Mouse (Mus musculus) right cerebral cortex, postnatal 4 days (tissue): ENCODE data around the gene Plekhm2.

Source experiments
- DNase-seq: peaks from one replicate; pipeline ENCODE4 v3.0.0-alpha.2; 2022

Plekhm2 gene

DNA sequence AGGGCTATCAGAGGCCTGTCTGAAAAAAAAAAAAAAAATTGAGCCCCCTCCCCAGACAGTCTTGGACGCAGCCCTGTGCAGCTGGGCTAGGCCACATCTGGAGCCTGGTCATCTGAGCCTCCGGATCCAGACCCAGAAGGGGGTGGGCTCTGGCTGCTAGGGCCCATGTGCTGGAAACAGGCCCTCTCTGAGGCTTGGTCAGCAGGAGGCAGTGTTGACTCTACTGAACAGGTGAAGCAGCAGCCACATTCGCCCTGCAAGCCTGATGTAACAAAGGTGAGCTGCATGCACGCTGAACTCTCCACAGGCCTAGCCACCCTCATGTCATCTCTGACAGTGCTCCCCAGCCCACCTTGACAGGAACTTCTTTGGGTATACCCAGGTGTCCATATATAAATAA is 5.0 kb downstream of the Plekhm2 start:
- no peak for DNase-seq

DNA sequence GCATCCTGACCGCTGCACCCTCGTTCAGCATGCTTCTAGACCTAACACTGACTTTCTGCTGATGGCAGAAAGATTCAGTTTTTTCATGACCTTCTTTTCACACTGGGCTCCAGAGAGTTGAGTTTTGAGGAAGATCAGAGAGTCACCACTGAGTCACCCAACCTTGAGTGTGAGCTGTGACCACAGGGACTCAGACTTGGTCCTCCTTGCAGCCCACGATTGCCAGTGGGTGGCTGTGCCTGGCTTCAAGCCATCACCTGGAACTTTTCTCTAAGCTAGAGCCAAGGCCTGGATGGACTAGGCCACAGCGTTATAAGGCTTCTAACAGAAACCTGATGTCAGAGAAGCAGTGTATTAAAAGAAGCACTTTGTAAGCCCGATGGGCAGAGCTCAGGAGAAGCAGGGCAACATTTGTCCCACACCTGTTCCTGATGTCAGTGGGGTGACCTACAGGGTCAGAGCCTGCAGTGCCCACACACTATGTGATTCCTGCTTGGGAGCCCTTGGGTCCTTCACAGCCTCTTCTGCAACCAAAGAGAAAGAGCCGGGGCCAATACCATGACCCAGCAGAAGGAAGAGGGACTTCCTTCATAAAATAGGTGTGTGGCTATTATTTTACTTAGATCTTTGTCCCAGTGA is 5.7 kb downstream of the Plekhm2 start:
- DNase-seq = no peak

DNA sequence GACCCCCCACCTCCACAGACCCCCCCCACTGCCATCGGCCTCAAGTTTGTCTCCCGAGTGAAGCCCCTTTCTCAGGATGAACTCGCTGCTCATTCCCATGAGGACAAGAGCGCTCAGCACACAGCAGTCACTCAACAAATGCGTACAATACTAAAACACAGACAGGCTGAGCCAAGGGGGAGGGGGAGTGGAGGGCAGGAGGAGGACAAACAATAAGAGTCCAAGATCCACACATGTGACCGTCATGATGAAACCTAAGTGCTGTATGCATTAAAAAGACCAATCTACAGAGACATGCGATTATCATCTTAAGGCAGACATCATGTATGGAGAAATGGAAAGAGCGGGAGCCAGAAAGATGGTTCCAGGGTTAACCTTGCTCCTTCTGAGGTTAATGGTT is 7.8 kb downstream of the Plekhm2 start:
- no peak for DNase-seq

DNA sequence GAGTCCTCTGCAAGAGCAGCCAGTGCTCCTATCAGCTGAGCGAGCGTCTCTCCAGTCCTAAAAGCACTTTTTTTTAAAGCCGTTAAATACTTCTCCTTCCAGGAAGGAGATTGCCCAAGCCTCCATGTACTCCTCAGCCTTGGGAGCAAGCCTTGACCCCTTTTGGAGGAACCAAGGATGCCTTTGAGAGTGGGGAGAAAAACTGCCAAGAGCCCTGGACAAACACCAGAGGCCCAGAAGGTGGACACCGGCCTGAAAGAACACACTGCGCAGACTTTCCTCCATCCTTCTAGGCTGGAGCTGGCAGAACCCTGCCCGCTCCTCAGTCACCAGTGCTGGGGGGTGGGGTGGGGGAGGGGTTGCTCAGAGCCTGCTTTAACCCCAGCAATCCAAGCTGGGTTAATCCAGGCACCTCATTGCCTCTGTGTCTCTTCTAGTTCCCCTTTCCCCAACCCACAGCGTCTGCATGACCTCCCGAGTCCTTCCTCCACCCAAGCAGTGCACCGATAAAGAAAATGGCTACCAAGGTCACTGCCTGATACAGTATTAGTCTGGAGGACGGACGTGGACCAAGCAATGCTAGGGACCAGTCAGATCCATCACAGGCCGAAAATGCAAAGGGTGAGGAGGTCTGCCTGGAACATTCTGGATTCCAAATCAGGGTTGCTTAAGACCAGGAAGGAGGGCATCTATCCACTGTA is 8.6 kb downstream of the Plekhm2 start:
- no peak for DNase-seq

DNA sequence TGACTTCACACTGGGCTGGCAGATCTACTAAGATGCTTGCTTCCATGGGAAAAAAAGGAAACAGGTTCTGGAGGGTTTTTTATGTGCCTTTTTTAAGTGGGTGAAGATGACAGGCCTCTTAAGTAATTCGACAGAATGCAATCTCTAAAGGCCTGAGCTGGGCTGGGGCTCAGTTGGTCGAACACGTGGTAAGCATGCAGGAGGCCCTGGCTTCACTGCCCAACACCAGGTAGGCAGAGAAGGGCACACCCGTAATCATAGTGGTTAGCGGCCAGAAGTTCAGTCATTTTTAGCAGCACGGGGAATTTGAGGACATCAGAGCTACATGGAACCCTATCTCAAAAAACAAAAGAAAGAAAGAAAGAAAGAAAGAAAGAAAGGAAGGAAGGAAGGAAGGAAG is 10.2 kb downstream of the Plekhm2 start:
- DNase-seq = no peak

DNA sequence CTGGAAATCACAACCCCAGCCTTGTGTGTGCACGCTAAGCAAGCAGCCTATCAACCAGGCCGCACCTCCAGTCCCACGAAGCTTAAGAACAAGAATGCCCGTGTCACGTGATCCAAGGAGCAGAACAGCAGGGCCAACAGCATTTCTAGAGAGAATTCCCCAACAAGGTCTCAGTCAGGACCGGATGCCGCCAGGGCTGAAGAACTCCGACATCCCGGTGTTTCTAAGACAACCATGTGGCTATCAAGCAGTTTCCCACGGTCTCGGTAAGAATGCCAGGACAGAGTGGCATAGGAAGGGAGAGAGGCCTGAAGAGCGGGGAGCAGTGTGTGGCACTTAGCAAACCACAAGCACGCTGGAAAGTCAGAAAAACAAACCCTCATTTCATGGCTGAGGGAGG is 10.9 kb downstream of the Plekhm2 start:
- DNase-seq = no peak

DNA sequence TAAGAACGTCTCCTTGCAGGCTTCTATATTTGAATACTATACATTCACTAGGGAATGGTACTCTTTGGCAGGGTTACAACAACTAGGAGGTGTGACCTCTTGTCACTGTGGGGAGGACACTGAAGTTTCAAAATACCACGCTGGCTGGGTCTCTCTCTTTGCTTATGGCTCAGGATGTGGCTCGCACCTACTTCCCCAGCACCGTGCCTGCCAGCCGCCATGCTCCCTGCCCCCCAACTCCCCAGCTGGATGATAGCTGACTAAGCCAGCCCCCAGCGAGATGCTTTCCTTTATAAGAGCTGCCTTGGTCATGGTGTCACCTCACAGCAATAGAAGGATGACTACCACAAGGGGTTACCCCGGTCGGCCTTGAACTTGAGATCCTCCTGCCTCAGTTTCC is 11.7 kb downstream of the Plekhm2 start:
- no peak for DNase-seq

DNA sequence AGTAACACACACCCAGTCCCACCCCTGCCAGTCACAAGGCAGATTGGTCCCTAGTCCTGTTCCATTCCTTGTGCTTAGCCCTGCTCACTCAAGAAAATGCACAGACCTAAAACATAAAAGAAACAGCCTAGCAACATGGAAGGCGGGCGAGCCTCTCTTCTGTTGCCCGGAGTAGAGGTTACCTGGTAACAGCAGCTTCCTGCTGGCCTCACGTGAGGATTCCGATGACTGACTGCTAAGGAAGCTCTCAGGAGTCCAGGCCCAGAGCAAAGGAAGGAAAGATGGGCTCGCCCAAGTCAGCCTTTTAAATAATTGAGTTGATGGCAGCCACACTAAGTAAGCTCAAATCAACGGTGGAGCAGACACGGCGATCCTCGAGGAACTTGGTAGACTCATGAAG is 12.8 kb downstream of the Plekhm2 start:
- no peak for DNase-seq

DNA sequence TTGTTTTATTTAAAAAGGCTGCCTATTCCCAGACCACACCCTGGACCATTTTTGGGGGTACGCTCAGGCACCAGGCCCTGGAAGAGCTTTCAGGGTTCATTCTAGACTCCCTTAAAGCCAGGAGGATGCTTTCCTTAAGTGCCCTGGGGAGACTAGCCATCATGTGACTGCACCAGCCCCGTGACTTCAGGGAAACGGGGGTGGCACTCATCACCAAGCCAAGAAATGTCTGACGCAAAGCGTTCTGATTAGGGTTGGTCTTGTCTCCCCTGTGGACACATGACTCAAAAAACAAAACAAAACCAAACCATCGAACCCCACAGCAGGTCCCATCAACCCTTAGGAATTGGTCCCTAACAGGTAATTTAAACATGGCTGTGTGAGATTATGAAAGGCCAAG is 13.4 kb downstream of the Plekhm2 start:
- no peak for DNase-seq

DNA sequence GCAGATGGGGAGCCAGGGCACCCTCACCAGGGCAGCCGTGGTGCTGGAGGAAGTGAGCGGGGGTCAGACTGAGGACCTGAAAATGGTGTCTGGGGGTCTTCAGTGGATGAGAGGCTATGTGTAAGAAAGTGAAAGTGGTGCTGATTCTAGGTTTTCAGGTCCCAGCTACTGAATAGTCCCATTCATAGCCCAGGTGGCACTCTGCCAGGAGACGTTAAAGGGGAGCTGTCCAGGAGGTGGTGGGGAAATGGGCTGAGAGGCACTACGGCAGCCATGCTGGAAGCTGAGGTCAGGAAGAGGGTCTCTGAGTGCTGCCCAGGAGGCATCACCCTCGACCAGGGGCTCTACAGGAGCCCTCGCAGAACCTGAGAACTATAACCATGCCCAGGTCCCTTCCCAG is 15.5 kb downstream of the Plekhm2 start:
- DNase-seq = peak; percentile 67

DNA sequence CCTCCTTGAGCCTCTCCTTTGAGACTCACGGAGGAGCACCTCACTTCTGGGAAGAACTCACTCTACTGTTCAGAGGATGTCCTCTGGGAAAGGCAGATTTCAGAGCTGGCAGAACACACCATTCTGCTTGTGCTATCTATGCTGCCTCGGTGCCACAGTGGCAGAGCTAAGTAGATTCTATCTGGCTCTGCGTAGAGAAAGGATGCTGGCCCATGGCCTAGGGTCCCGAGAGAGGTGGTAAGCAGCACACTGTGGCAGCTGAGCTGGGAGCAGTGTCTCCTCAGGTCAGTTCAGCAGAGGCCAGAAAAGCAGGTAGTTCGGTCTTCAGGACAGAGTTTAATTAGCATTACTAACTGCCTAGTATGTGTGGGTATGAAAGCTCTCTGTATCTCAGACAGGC is 16.4 kb downstream of the Plekhm2 start:
- no peak for DNase-seq

DNA sequence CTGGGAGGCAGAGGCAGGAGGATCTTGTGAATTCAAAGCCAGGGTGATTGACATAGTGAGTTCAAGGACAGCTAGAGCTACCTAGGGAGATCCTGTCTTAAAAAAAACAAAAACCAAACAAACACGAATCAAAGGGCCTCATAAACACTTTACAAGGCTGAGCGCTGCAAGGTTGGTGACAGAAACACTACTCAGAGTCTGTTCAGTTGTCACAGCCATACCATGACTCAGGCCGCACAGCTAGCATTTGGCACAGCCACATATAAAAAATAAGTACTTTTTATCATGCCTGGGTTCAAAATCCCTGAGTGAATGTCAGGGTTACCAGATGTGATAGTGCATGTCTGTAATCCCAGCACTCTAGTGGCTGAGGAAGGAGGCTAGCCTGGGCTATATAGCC is 17.5 kb downstream of the Plekhm2 start:
- DNase-seq = no peak

DNA sequence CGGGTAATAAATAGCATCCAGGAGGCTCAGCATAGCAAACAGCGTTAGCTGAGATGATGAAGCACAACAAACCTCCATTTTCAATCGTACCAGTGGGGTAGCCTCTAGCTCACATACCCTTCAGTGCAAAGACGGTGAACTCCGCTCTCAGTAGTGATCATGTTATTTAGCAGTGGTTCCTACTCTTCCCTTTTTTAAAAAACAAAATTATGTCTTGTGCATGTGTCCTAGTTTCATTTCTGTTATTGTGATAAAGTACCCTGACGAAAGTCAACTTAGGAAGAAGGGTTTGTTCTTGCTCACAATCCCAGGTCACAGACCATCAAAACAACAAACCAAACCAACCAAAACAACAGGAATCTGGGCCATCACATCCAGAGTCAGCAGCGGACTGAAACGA is 18.7 kb downstream of the Plekhm2 start:
- DNase-seq = no peak

DNA sequence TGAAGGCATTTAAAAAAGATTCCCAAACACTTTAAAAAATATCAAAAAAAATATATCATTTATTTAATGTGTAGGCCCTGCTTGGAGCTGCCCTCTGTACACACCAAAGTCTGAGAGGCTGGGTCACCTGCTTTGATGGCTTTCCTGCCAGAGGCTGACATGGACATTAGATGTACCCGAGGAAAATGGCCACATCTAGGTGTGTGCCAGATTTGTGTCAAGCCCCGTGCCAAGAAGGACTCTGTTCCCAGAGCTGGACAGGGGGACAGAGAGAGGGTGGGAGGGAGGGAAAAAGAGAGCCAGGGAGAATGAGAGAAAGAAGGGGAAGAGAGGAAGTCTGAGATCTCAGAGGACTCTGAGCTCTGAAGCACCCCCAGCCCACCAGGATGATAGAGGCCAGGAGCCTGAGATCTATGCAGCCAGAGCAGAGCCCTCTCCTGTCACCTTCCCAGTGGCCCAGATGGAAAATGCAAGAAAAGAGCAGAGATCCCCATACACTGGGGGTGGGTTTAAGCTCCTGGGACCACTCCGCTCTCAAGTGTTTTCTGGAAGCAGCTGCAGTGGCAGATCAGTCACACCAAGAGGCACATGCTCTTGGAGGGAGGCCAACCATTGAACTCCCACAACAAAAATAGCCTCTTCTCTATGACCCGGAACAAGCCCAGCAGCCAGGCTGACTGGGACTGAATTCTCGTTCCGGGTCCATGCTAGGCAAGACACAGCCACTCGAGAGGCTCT is 21.4 kb downstream of the Plekhm2 start:
- peak; percentile 39 for DNase-seq

DNA sequence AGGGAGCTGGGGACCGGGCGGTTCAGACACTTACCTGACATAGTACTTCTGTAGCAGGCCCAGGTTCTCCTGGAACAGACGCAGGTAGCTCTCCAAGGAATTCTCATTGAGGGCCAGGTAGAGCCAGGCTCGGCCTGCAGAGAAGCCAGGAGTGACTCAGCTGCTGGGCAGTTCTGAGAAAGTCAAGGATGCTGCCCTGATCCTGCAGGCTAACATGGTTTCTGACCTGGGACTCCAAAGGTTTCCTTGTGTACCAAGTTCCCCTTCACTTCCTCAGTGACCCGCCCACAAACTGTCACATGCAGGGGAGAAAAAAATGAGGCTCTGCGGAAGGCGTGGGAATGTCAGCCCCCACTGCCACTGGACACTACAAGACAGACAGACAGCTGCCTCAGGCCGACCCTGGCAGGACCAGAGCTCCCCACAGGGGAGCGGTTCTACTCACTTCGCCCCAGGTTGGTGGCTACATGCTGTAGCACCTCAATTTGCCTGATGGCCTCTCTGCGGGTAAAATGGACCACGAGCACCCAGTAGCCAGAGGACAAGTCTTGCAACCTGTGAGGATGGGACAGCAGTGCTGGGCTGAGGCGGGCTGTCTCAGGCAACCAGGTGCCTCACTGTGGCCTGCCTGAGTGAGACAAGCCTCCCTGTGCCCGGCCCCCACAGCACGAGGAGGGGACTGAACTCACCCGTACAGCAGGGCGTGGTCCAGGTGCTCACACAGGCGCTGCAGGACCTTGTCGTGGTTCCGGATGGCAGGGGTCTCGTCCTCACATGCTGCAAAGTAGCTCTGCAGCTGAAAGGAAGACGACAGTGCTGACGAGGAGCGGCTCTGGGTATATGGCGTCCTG is 22.5 kb downstream of the Plekhm2 start:
- no peak for DNase-seq

DNA sequence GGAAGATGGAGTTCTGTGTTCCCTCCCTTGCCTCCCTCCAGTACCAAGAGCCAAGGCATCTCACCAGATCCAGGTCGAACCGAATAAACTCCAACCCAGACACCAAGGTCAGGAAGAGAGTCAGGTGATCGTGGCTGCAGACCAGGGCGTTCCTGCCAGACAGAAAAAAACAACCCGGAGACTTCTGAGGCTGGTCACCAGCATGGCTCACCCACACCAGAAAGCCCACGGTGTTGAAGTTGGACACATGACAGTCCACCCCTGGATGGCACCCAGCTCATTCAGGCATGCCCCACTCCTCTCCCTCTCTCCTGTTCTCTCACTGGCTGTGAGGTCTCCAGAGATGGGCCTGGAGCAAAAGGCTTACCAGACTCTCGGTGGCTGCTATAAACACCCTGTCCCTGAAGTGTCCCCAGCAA is 23.3 kb downstream of the Plekhm2 start:
- no peak for DNase-seq

DNA sequence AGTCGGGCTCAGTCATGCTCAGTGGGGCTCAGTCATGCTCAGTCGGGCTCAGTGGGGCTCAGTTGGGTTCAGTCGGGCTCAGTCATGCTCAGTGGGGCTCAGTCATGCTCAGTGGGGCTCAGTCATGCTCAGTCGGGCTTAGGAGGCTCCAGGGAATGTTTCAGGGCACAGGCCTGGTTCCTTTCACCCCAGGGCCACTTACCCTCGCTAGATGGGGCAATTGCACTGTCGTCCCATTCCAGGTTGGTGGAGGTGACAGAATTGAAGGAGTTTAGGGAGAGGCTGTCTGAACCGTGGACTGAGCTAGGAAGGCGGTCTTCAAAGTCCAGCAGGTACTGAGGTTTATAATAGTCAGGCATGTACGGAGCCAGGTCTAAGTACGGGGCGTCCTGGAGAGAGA is 25.2 kb downstream of the Plekhm2 start:
- DNase-seq = no peak

DNA sequence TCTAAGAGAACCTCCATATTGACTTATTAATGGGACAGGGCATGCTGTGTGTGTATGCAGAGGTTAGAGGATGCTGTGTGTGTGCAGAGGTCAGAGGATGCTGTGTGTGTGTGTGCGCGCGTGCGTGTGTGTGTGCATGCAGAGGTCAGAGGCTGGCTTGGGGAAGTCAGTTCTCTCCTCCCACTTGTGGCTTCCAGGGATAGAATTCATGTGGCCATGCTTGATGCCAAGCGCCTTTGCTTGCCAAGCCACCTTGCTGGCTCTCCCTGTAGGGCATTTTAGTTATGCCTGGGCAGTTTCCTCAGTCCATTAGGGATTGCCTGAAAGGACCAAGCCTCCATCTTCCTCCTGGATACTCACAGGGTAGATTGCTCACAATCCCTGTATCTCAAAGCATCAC is 28.0 kb downstream of the Plekhm2 start:
- DNase-seq = no peak

DNA sequence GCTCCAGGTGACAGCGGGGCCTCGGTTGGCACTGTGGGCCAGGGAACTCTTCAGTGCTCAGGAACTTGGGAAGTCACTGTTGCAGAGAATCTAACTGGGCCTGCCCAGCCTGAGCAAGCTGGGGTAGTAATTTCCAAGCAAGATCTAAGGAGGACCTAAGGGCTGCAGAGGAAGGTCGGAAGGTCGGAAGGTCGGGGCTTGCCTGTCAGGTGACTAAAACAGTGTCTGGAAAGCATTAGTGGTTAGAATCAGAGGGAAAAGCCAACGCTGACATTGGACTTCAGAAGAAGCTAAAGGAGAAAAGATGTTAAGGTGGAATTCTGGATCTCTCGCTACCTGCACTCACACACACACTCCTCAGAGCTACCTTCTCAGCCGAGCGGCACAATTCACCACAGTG is 28.7 kb downstream of the Plekhm2 start:
- no peak for DNase-seq

DNA sequence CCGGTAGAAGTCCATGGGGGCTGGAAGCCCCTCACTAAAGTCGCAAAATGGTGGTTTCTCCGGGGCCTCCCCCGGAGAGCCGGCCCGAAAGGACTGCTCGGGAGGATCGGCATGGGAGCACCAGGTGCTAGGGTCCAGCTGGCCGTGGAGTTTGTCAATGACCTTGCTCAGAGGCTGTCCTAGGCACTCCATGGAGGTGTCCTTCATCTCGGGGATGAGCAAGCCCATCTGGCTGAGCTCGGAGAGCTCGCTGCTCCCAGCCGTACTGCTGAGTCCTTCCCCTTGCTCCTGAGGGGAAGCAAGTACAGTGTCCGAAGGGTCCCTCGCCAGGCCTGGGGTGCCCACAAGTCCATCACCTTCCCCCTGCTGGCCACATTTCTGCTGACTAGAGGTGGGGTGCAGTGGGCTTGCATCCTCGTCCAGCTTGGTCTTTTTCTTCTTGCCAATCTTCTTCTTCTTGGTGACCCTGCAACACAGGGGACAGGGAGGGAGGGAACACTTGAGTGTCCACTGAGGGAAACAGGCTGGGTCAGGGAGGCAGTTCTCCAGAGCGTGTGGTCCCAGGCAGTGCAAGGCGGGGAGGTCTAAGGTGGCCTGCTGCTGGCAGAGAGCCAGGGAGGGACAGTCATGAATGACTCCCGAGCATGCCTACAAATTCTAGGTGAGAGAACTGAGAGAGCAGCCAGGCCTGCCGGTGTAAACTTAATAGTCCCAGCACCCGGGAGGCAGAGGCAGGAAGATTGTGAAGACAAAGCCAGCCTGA is 32.4 kb downstream of the Plekhm2 start:
- DNase-seq = no peak

DNA sequence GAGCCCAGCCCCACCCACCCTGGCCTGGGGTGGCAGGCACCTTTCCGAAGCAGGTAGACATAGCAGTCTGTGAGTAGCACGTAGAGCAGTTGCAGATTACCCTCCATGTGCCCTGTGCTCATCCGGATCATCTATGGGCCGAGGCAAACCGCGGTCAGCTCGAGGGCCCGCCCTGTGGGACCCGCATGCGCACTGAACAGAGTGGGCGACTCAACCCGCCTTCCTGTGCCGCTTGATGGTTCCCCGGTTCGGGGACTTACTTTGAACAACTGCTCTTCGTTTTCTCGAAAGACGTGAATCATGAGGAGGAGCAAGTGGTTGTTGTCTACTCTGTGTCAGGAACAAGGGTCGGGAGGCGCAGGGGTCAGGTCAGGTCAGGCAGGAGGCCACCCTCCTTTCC is 33.4 kb downstream of the Plekhm2 start:
- no peak for DNase-seq

DNA sequence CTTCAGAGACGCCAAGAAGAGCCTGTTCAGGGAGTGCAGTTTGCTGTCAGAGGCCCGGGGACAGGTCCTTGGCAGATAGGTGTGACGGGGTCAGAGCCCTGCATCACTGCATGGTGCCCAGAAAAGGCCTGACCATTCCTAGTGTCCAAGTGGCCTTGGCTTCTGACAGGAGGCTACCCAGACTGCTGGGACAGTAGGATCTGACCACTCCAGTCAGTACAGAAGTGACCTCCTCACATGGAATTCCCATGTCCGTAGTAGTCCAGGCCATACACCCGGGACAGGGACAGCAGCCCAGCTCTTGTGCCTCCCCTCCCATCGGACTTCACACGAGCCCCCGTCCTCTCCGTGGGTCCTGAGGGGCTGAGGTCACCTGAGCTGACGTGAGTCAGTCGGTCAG is 34.7 kb downstream of the Plekhm2 start:
- DNase-seq = no peak

DNA sequence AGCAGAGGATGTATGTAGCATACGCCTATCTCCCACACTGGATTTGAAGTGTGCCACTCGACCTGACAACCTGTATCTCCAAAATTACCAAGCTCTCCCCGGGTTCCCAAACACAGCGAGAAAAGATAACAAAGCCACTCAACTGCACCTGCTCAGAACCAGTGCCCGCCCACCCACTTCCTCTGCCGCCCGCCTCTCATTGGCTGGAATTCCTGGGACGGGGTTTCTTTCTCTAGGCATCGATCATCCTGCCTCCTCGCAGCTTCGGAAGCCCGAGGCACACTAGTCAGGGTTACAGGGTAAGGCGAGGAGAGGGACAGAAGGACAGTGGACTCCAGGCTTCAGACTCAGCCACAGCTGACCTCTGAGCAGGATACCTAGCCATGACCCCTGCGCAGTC is 36.0 kb downstream of the Plekhm2 start:
- no peak for DNase-seq
